Mouse (Mus musculus) liver, embryonic 16.5 days (tissue): Measurements from ENCODE around the gene Hspb7. TPM values are rescaled to one million over a fixed set of nuclear protein-coding genes. Genes with fewer than 3 reads are reported as not detected.

Experiments
- ATAC-seq: fragments of 200-750 bp; cut with Nextera tagmentation; 2 replicates; pipeline ENCODE4 v1.8.0; 2017; ENCODE audit warnings: low read depth, mild to moderate bottlenecking, moderate number of reproducible peaks, moderate library complexity
- H3K27ac ChIP-seq: fragments of 300-500 bp; sonication (generic); 2 replicates; pipeline ENCODE4 v1.5.1; 2014; ENCODE audit warnings: mild to moderate bottlenecking, low read length
- H3K27me3 ChIP-seq: fragments of 300-500 bp; sonication (generic); 2 replicates; pipeline ENCODE4 v1.6.1; 2014; ENCODE audit warnings: low read depth, low read length, mixed read lengths; ENCODE audit not compliant: control insufficient read depth, insufficient read depth
- H3K36me3 ChIP-seq: fragments of 300-500 bp; sonication (generic); 2 replicates; pipeline ENCODE4 v1.6.1; 2014; ENCODE audit warnings: mild to moderate bottlenecking; ENCODE audit not compliant: control insufficient read depth, insufficient read depth
- H3K4me1 ChIP-seq: fragments of 300-500 bp; sonication (generic); 2 replicates; pipeline ENCODE4 v1.6.1; 2014; ENCODE audit warnings: low read depth, low read length, mixed read lengths; ENCODE audit not compliant: control insufficient read depth
- H3K4me2 ChIP-seq: fragments of 300-500 bp; sonication (generic); 2 replicates; pipeline ENCODE4 v1.6.1; 2014; ENCODE audit warnings: low read depth, low read length, mixed read lengths
- H3K4me3 ChIP-seq: fragments of 300-500 bp; sonication (generic); 2 replicates; pipeline ENCODE4 v1.5.1; 2014; ENCODE audit warnings: low read depth, mild to moderate bottlenecking, low read length
- H3K9ac ChIP-seq: fragments of 300-500 bp; sonication (generic); 2 replicates; pipeline ENCODE4 v1.6.1; 2014; ENCODE audit warnings: low read depth, low read length
- H3K9me3 ChIP-seq: fragments of 300-500 bp; sonication (generic); replicated peaks from 2 replicates; pipeline ENCODE4 v1.6.1; 2016; ENCODE audit warnings: low read length; ENCODE audit not compliant: control insufficient read depth
- WGBS: fragments of 180-500 bp; shearing (Covaris S2); extraction: QIAGEN DNeasy Blood & Tissue Kit; methylation state at CpG from one replicate; pipeline ENCODE4 v1.1.7; 2014; ENCODE audit not compliant: insufficient replicate concordance; 5-methylcytosine and 5-hydroxymethylcytosine counted together
- polyA plus RNA-seq: library from polyadenylated mRNA; unstranded; fragments of >200 nt; fragmentation: Nextera tagmentation; extraction: Ambion mirVana; gene quantifications from 2 replicates; pipeline ENCODE4 v1.2.1, GENCODE M21; 2015

Gene Hspb7
- polyA plus RNA-seq, 1 experiment from 2014 or later, result 0.97 TPM

DNA sequence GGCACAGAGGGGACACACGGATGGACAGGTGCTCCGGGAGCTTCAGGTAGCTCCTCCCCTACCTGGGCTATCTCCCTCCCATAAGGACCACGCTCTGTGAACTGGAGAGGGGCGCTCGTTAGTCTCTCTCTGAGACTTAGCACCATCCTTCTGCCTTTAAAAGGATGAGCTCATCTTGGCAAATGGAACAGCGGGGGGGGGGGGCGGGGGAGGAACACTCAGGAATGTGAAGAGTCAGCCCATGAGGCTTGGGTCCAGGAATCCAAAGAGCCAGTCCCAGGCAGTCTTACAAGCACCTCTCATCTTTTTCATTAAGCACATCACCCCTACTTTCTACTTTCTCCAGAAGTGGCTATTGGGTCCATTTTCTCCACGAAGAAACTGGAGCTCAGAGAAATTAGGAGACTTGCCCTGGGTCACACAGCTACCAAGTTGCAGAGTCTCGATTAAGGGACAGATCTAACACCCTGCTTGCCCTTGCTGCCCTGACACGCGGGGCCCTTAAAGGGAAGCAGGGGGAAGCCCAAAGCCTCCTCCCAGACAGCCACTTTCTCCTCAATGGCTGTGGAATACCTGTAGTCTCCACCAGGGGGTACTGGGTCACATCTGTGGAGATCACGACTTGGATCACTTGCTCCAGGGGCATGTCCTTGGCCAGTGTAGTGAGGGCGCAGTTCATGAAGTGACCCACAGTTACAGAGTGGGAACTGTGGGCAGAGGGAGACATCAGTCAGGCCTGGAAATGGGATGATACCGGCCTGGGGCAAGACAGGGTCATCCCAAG, 13.9 kb upstream of the Hspb7 start:
- WGBS, result 34% methylated on average over 14 of the region's 14 CpGs
- no peaks in the 10 kb centered on the region for H3K36me3 ChIP-seq
- no peak for ATAC-seq

DNA sequence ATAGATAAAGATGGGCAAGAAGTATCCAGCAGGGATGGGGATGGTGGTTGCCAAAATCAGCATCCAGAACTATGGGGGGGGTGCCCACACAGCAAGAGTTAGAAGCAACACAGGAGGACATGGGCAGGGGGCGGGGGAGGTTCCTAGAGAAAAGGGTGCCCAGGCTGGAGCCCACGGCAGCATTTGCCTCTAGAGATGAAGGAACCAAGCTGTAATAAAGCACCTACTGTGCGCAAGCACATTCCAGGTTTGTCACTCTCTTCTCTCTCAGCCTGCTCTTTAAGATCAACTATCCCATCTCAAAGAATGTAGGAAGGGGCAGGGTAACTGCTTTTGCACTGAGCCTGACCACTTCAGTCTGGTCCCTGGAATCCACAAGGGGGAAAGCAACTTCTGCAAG, 12.0 kb upstream of the Hspb7 start:
- H3K27ac ChIP-seq, result no peak overlapping the region
- no peak overlapping the region for H3K4me2 ChIP-seq
- peaks cover 4% of the 10 kb centered on the region; the same call in 1 of the 2 replicates for H3K27me3 ChIP-seq
- H3K4me1 ChIP-seq, result peaks cover 2% of the 10 kb centered on the region; the same call in 1 of the 2 replicates
- no peaks in the 10 kb centered on the region for H3K36me3 ChIP-seq
- ATAC-seq, result no peak
- H3K4me3 ChIP-seq, result no peak overlapping the region
- no peak overlapping the region for H3K9ac ChIP-seq
- WGBS, result 71% methylated on average over 3 of the region's 3 CpGs
- no peaks in the 10 kb centered on the region for H3K9me3 ChIP-seq

More for the DNA sequence above, 13.9 kb upstream of the Hspb7 start:
- H3K9me3 ChIP-seq, result no peaks in the 10 kb centered on the region
- H3K4me3 ChIP-seq, result no peak overlapping the region
- peaks cover 4% of the 10 kb centered on the region; the same call in 1 of the 2 replicates for H3K27me3 ChIP-seq
- H3K27ac ChIP-seq, result no peak overlapping the region
- H3K9ac ChIP-seq, result no peak overlapping the region
- H3K4me2 ChIP-seq, result no peak overlapping the region
- peaks cover 2% of the 10 kb centered on the region; the same call in 1 of the 2 replicates for H3K4me1 ChIP-seq

DNA sequence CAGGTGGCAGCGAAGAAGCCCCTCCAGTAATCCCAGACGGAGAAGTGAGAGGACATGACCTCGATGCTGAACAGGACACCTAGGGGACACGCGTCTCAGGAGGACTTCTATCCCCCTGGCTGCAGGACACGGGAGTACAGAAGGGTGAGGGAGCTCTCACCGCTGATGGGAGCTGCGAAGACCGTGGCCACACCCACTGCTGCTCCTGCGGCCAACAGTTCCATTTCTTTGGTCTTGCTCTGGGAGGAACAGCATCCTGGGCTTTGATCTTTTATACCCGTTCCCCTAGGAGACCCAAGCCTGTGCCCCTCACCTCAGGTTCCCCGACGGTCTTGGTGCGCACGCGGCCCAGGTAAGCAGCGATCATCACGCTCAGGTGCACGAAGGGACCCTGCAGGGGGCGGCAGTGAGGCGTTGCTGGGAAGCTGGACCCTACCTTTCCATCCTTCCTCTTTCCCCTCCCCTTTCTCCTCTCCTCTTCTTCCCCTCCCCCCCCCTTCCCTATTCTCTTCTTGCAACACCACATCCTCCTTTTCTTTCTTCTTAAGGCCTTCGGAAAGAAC, 9.1 kb upstream of the Hspb7 start:
- Histone ChIP-seq H3K27ac (no peak overlapping the region), H3K9ac (no peak overlapping the region), H3K4me2 (no peak overlapping the region), H3K36me3 (no peaks in the 10 kb centered on the region), H3K4me1 (no peaks in the 10 kb centered on the region), H3K4me3 (no peak overlapping the region), H3K9me3 (no peaks in the 10 kb centered on the region), H3K27me3 (peaks cover 4% of the 10 kb centered on the region; the same call in 1 of the 2 replicates)
- 18% methylated on average over 22 of the region's 22 CpGs for WGBS
- ATAC-seq, result no peak

DNA sequence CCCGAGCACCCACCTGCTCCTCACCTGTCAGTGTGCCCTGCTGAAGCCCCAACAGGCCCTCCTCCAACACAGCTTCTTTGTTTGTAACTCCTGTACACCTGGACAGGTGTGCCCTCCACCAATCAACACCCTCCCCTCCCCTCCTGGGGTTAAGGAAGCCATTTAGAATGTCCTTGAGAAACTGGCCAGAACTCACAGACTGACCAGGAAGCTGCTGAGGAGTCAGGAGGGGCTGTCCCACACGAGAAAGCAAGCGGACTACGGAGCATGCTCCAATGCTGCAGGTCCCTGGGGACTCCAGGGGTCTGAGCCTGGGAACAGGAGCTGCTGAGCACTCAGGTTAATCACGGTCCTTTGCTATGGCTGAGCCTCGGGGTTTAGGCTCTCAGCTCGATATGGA, 4.7 kb upstream of the Hspb7 start, which contains the start of gene Clcnkb:
Clcnkb (minus strand) TSS at position 91 of the 400 bp plus-strand sequence.
- H3K36me3 ChIP-seq, result no peaks in the 10 kb centered on the region
- H3K27ac ChIP-seq, result no peak within 1 kb of the TSS
- no peak within 1 kb of the TSS for H3K9ac ChIP-seq
- 39% methylated on average over 7 of the region's 7 CpGs for WGBS
- H3K4me2 ChIP-seq, result no peak within 1 kb of the TSS
- H3K4me3 ChIP-seq, result no peak within 1 kb of the TSS
- H3K27me3 ChIP-seq, result no peaks in the 10 kb centered on the region
- peaks cover 3% of the 10 kb centered on the region for H3K4me1 ChIP-seq
- no peaks in the 10 kb centered on the region for H3K9me3 ChIP-seq
- ATAC-seq, result no peak

DNA sequence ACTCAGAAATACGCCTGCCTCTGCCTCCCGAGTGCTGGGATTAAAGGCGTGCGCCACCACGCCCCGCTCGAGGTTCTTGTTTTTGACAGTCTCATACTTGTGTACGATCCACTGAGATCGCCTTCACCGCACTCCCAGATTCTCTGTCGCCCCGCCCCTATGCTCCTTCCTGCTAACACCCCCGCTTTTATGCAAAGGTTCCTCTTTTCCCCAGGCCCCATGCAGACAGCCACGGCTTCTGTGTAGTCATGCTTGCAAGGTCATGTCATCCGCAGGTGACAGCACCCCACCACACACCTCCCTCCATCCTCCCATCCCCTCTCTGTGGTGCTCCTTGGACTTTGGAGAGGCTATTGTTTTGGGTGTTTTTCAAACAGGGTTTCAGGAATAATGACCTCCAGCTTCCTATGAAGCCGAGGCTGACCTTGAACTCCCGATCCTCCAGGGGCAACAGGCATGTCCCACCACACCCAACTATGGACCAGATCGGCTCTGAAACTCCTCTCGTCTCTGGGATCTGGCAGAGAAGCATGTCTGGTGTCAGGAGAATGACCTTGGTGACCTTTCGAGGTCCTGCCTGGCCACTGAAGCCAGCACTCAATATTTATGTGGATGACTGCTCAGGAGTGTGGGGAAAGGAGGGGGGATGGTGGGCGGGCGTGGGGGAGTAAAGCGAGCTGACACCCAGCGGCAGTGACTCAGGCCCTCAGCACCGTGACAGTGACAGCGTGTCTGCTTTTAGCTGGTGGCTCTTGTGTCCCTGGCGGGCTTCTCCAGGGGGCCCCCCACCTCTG, 984 bp upstream of the Hspb7 start:
- H3K27me3 ChIP-seq, result no peaks in the 10 kb centered on the region; the same call in 1 of the 2 replicates
- no peaks in the 10 kb centered on the region for H3K9me3 ChIP-seq
- H3K4me2 ChIP-seq, result no peak overlapping the region
- H3K9ac ChIP-seq, result no peak overlapping the region
- H3K4me3 ChIP-seq, result no peak overlapping the region
- H3K36me3 ChIP-seq, result no peaks in the 10 kb centered on the region
- H3K4me1 ChIP-seq, result peaks cover 7% of the 10 kb centered on the region
- ATAC-seq, result no peak
- H3K27ac ChIP-seq, result no peak overlapping the region
- WGBS, result 25% methylated on average over 27 of the region's 27 CpGs

DNA sequence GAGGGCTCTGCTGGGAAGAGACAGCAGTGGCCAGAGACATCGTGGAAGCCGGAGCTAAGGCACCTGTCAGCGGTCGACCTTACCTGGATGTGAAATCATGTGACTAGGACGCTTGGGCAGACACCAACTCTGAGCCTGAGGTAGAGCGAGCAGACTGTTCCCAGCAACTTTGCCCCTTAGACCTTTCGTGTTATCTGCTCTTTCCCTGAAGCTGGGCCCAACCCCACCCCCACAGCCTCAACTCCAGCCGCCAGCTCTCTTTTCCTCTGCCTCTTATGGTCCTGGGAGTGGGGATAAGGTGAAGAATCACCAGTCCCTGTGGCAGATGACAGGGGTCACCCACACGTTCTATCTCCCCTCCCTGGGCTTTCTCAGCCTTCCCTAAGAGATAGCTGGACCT, 307 bp downstream of the Hspb7 start:
- Histone ChIP-seq H3K9me3 (no peaks in the 10 kb centered on the region), H3K36me3 (no peaks in the 10 kb centered on the region), H3K4me3 (no peak overlapping the region), H3K4me2 (no peak overlapping the region), H3K27me3 (peaks cover 6% of the 10 kb centered on the region), H3K9ac (no peak overlapping the region), H3K4me1 (peaks cover 7% of the 10 kb centered on the region), H3K27ac (no peak overlapping the region)
- 39% methylated on average over 9 of the region's 9 CpGs for WGBS
- ATAC-seq, result no peak; the same call in 1 of the 2 replicates

DNA sequence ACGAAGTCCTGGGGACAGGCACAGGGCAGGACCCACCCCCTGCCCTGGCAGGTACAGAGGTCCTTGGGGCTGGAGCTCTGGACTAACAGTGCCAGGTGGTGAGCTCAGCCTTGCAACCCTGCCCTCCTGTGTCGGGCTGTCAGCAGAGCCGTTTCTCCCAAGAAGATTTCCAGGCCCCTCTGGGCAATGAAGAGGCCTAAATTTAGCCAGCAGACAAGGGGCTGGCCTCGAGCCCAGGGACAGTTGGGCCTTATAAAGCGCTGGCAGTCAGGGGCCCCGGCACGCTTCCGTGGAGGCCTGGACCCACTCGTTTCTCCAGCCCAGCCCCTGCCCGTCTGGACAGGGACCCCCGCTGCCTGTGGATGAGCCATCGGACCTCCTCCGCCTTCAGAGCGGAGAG, 844 bp downstream of the Hspb7 start:
- Histone ChIP-seq H3K4me3 (no peak overlapping the region), H3K27me3 (peaks cover 6% of the 10 kb centered on the region), H3K4me1 (peaks cover 7% of the 10 kb centered on the region), H3K4me2 (no peak overlapping the region), H3K27ac (no peak overlapping the region), H3K36me3 (no peaks in the 10 kb centered on the region), H3K9me3 (no peaks in the 10 kb centered on the region), H3K9ac (no peak overlapping the region)
- no peak for ATAC-seq
- WGBS, result 66% methylated on average over 14 of the region's 14 CpGs

DNA sequence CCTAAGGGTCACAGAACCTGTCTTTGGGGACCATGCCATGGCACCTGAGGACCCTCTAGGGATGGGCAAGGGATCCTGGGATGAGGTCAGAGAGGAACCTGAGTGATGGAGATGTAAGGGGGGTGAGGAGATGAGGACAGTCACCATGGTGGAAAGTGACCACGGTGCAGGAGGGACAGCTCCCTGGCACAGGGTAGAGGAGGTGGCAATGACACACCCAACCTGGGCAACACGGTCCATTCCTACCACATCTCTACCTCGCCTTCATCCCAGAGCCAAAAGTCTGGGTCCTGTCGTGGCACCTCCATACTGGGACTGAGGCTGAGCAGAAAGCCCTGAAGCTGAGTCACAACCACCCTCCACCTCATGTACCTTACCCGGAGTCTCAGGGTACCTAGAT, 2.3 kb downstream of the Hspb7 start:
- H3K27me3 ChIP-seq, result peaks cover 6% of the 10 kb centered on the region
- H3K4me1 ChIP-seq, result peaks cover 7% of the 10 kb centered on the region
- no peak for ATAC-seq
- no peak overlapping the region for H3K9ac ChIP-seq
- no peaks in the 10 kb centered on the region for H3K9me3 ChIP-seq
- WGBS, result 58% methylated on average over 5 of the region's 5 CpGs
- H3K27ac ChIP-seq, result no peak overlapping the region
- no peaks in the 10 kb centered on the region for H3K36me3 ChIP-seq
- H3K4me3 ChIP-seq, result no peak overlapping the region
- no peak overlapping the region for H3K4me2 ChIP-seq
